Mouse (Mus musculus) neural tube, embryonic 11.5 days (tissue): ENCODE data around the gene Tmem176b. TPM values are rescaled to one million over a fixed set of nuclear protein-coding genes. Genes with fewer than 3 reads are reported as not detected.

Source experiments
- ATAC-seq: fragments of 200-750 bp; cut with Nextera tagmentation; 2 replicates; pipeline ENCODE4 v1.8.0; 2017; ENCODE audit warnings: moderate number of reproducible peaks, mild to moderate bottlenecking, moderate TSS enrichment, moderate library complexity; ENCODE audit not compliant: insufficient read depth, low FRiP score, low TSS enrichment
- DNase-seq: peaks from one replicate; pipeline ENCODE4 v3.0.0-alpha.2; 2015; ENCODE audit warnings: low spot score
- H3K27ac ChIP-seq: fragments of 300-500 bp; sonication (generic); 2 replicates; pipeline ENCODE4 v1.5.1; 2014; ENCODE audit warnings: low read depth, mild to moderate bottlenecking, low read length
- H3K27me3 ChIP-seq: fragments of 300-500 bp; sonication (generic); 2 replicates; pipeline ENCODE4 v1.6.1; 2014; ENCODE audit warnings: mild to moderate bottlenecking, low read length, mixed read lengths; ENCODE audit not compliant: control insufficient read depth, insufficient read depth
- H3K36me3 ChIP-seq: fragments of 300-500 bp; sonication (generic); 2 replicates; pipeline ENCODE4 v1.6.1; 2014; ENCODE audit warnings: mild to moderate bottlenecking, low read length, moderate library complexity, mixed read lengths; ENCODE audit not compliant: control insufficient read depth, insufficient read depth
- H3K4me1 ChIP-seq: fragments of 300-500 bp; sonication (generic); 2 replicates; pipeline ENCODE4 v1.6.1; 2014; ENCODE audit warnings: low read length, mixed read lengths; ENCODE audit not compliant: control insufficient read depth, insufficient read depth
- H3K4me2 ChIP-seq: fragments of 300-500 bp; sonication (generic); 2 replicates; pipeline ENCODE4 v1.6.1; 2014; ENCODE audit warnings: low read depth, mild to moderate bottlenecking, moderate library complexity
- H3K4me3 ChIP-seq: fragments of 300-500 bp; sonication (generic); 2 replicates; pipeline ENCODE4 v1.5.1; 2014; ENCODE audit warnings: low read depth, low read length
- H3K9ac ChIP-seq: fragments of 300-500 bp; sonication (generic); 2 replicates; pipeline ENCODE4 v1.6.1; 2014; ENCODE audit warnings: mild to moderate bottlenecking, low read length
- H3K9me3 ChIP-seq: fragments of 300-500 bp; sonication (generic); 2 replicates; pipeline ENCODE4 v1.6.1; 2016; ENCODE audit warnings: low read length; ENCODE audit not compliant: control insufficient read depth
- WGBS: fragments of 180-500 bp; shearing (Covaris S2); extraction: QIAGEN DNeasy Blood & Tissue Kit; methylation state at CpG from one replicate; pipeline ENCODE4 v1.1.7; 2014; 5-methylcytosine and 5-hydroxymethylcytosine counted together
- polyA plus RNA-seq: library from polyadenylated mRNA; unstranded; fragments of >200 nt; fragmentation: Nextera tagmentation; extraction: Ambion mirVana; gene quantifications from 2 replicates; pipeline ENCODE4 v1.2.1, GENCODE M21; 2014

Tmem176b gene
- polyA plus RNA-seq, 1 experiment from 2014 or later: 49.0 TPM

- WGBS: 61% methylated on average over 1 of the region's 1 CpGs
- Histone ChIP-seq H3K4me2 (no peak overlapping the region), H3K4me1 (peaks cover 2% of the 10 kb centered on the region; the same call in 1 of the 2 replicates), H3K9me3 (no peaks in the 10 kb centered on the region), H3K4me3 (no peak overlapping the region), H3K36me3 (no peaks in the 10 kb centered on the region), H3K27me3 (no peaks in the 10 kb centered on the region), H3K9ac (no peak overlapping the region), H3K27ac (no peak overlapping the region)
- ATAC-seq (no peak), DNase-seq (no peak)
Observed at GRCm38 (mm10) chr6:48865152-48865745, 24.0 kb upstream of the Tmem176b start.

- no peaks in the 10 kb centered on the region for H3K9me3 ChIP-seq
- peaks cover 2% of the 10 kb centered on the region; the same call in 1 of the 2 replicates for H3K4me1 ChIP-seq
- H3K27ac ChIP-seq: no peak overlapping the region
- ATAC-seq: no peak
- H3K4me3 ChIP-seq: no peak overlapping the region
- no peak overlapping the region for H3K4me2 ChIP-seq
- WGBS: 51% methylated on average over 3 of the region's 3 CpGs
- no peak for DNase-seq
- H3K27me3 ChIP-seq: no peaks in the 10 kb centered on the region
- H3K36me3 ChIP-seq: no peaks in the 10 kb centered on the region
- H3K9ac ChIP-seq: no peak overlapping the region
Observed at GRCm38 (mm10) chr6:48864723-48865122, 23.4 kb upstream of the Tmem176b start.

- Histone ChIP-seq H3K4me2 (no peak overlapping the region), H3K27ac (no peak overlapping the region), H3K27me3 (no peaks in the 10 kb centered on the region), H3K9ac (no peak overlapping the region), H3K4me3 (no peak overlapping the region), H3K9me3 (no peaks in the 10 kb centered on the region), H3K4me1 (peaks cover 2% of the 10 kb centered on the region; the same call in 1 of the 2 replicates), H3K36me3 (no peaks in the 10 kb centered on the region)
- ATAC-seq (no peak), DNase-seq (no peak)
- WGBS: 39% methylated on average over 3 of the region's 3 CpGs
Observed at GRCm38 (mm10) chr6:48864181-48864580, 22.9 kb upstream of the Tmem176b start.

GRCm38 (mm10) chr6:48863488-48863887 lies 22.2 kb upstream of the Tmem176b start:
- peaks cover 2% of the 10 kb centered on the region; the same call in 1 of the 2 replicates for H3K4me1 ChIP-seq
- H3K4me2 ChIP-seq: no peak overlapping the region
- H3K36me3 ChIP-seq: no peaks in the 10 kb centered on the region
- DNase-seq (no peak), ATAC-seq (no peak)
- no peak overlapping the region for H3K4me3 ChIP-seq
- H3K9ac ChIP-seq: no peak overlapping the region
- H3K27ac ChIP-seq: no peak overlapping the region
- no peaks in the 10 kb centered on the region for H3K9me3 ChIP-seq
- H3K27me3 ChIP-seq: no peaks in the 10 kb centered on the region
- 95% methylated on average over 7 of the region's 7 CpGs for WGBS

GRCm38 (mm10) chr6:48862816-48863215 lies 21.5 kb upstream of the Tmem176b start:
- WGBS: 82% methylated on average over 4 of the region's 4 CpGs
- Histone ChIP-seq H3K4me1 (peaks cover 2% of the 10 kb centered on the region; the same call in 1 of the 2 replicates), H3K27me3 (no peaks in the 10 kb centered on the region), H3K4me3 (no peak overlapping the region), H3K9ac (no peak overlapping the region), H3K36me3 (no peaks in the 10 kb centered on the region), H3K4me2 (no peak overlapping the region), H3K9me3 (no peaks in the 10 kb centered on the region), H3K27ac (no peak overlapping the region)
- ATAC-seq (no peak), DNase-seq (no peak)

GRCm38 (mm10) chr6:48861616-48862280 lies 20.5 kb upstream of the Tmem176b start:
- no peak overlapping the region for H3K4me3 ChIP-seq
- WGBS: 81% methylated on average over 12 of the region's 12 CpGs
- ATAC-seq (no peak), DNase-seq (no peak)
- no peaks in the 10 kb centered on the region for H3K4me1 ChIP-seq
- no peaks in the 10 kb centered on the region for H3K27me3 ChIP-seq
- no peak overlapping the region for H3K27ac ChIP-seq
- H3K36me3 ChIP-seq: no peaks in the 10 kb centered on the region
- H3K9me3 ChIP-seq: no peaks in the 10 kb centered on the region
- no peak overlapping the region for H3K4me2 ChIP-seq
- H3K9ac ChIP-seq: no peak overlapping the region

- Histone ChIP-seq H3K36me3 (no peaks in the 10 kb centered on the region), H3K9me3 (no peaks in the 10 kb centered on the region), H3K4me1 (no peaks in the 10 kb centered on the region), H3K27ac (no peak overlapping the region), H3K9ac (no peak overlapping the region), H3K27me3 (no peaks in the 10 kb centered on the region), H3K4me3 (no peak overlapping the region), H3K4me2 (no peak overlapping the region)
- 69% methylated on average over 1 of the region's 1 CpGs for WGBS
- DNase-seq (no peak), ATAC-seq (no peak)
Observed at GRCm38 (mm10) chr6:48860851-48861250, 19.6 kb upstream of the Tmem176b start.

GRCm38 (mm10) chr6:48860130-48860815 lies 19.0 kb upstream of the Tmem176b start:
- no peak for ATAC-seq
- WGBS: 18% methylated on average over 21 of the region's 23 CpGs
- Histone ChIP-seq H3K27ac (no peak overlapping the region), H3K4me1 (no peaks in the 10 kb centered on the region), H3K4me2 (0 out of 2 replicates have a peak overlapping the region, but pooled peaks have one; percentile 19), H3K27me3 (no peaks in the 10 kb centered on the region), H3K4me3 (no peak overlapping the region), H3K9me3 (no peaks in the 10 kb centered on the region), H3K36me3 (no peaks in the 10 kb centered on the region), H3K9ac (no peak overlapping the region)
- DNase-seq: peak; percentile 68
